Mouse (Mus musculus): ENCODE data around the gene Zbtb17. TPM values are rescaled to one million over a fixed set of nuclear protein-coding genes. Genes with fewer than 3 reads are reported as not detected.

The Zbtb17 gene
- polyA plus RNA-seq, 1 experiment from 2014 or later, result 58.6 TPM

DNA sequence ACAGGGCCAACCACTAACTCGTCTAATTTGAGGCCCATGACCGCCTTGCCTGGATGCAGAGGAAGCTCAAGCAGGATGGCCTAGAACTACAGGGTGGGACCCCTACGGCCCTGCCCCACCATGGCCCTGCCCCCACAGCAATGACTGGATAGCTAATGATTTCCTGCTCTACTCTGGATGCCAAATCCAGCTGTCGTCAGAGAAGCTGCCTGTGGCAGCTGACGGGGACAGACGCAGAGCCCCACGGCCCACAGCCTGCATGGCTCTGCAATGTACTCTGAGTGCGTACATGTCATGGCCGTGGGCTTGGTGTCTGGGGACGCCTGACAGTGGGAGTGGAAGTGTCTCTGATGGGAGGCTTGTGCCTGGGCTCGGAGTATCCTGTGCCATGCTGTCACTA lies 39.6 kb downstream of the Zbtb17 start:
- no peaks in the 10 kb centered on the region for H3K4me1 ChIP-seq
- H3K9me3 ChIP-seq, result no peaks in the 10 kb centered on the region
- H3K27ac ChIP-seq, result no peak overlapping the region
- no peaks in the 10 kb centered on the region for H3K27me3 ChIP-seq
- H3K4me3 ChIP-seq (replicated peaks), result no peak overlapping the region
- peaks cover 96% of the 10 kb centered on the region for H3K36me3 ChIP-seq (replicated peaks)
- no peak overlapping the region for H3K9ac ChIP-seq
- no peak overlapping the region for H3K4me2 ChIP-seq
- no peak for ATAC-seq (ENCODE audit: low FRiP score)
- WGBS, result 87% methylated on average over 11 of the region's 11 CpGs

- no peak for ATAC-seq (ENCODE audit: low FRiP score)
- WGBS, result 97% methylated on average over 11 of the region's 11 CpGs
Observed at GRCm38 (mm10) chr4:141487581-141487980, 43.1 kb downstream of the Zbtb17 start.

DNA sequence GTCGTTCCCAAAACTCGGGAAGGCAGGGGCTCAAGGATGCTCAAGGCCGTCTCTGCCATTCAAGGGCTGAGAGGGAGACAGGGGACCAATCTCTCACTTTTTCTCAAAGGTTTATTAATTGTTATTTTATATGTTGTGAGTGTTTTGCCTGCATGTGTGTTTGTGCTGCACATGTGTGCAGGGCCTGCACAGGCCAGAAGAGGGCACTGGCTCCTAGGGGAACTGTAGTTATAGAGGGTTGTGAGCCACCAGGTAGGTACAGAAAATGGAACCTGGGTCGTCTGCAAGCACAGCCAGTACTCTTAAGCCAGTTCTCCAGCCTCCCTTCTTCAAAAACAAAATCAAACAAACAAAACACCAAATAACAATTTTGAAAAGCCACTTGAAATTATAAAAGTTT lies 44.2 kb downstream of the Zbtb17 start:
- peaks cover 91% of the 10 kb centered on the region for H3K36me3 ChIP-seq (replicated peaks)
- no peaks in the 10 kb centered on the region for H3K4me1 ChIP-seq
- no peaks in the 10 kb centered on the region for H3K27me3 ChIP-seq
- no peak overlapping the region for H3K4me3 ChIP-seq (replicated peaks)
- H3K9me3 ChIP-seq, result no peaks in the 10 kb centered on the region
- no peak overlapping the region for H3K9ac ChIP-seq
- no peak overlapping the region for H3K4me2 ChIP-seq
- no peak for ATAC-seq (ENCODE audit: low FRiP score)
- no peak overlapping the region for H3K27ac ChIP-seq
- WGBS, result 89% methylated on average over 4 of the region's 4 CpGs

More at GRCm38 (mm10) chr4:141487581-141487980, 43.1 kb downstream of the Zbtb17 start:
- no peak overlapping the region for H3K9ac ChIP-seq
- no peak overlapping the region for H3K4me3 ChIP-seq (replicated peaks)
- H3K27ac ChIP-seq, result no peak overlapping the region
- peaks cover 98% of the 10 kb centered on the region for H3K36me3 ChIP-seq (replicated peaks)
- H3K9me3 ChIP-seq, result no peaks in the 10 kb centered on the region
- no peaks in the 10 kb centered on the region for H3K4me1 ChIP-seq
- no peak overlapping the region for H3K4me2 ChIP-seq
- no peaks in the 10 kb centered on the region for H3K27me3 ChIP-seq

- Histone ChIP-seq H3K9ac (no peak overlapping the region), H3K9me3 (no peaks in the 10 kb centered on the region), H3K4me2 (no peak overlapping the region), H3K27ac (no peak overlapping the region), H3K36me3 (replicated peaks) (peaks cover 9% of the 10 kb centered on the region), H3K4me3 (replicated peaks) (no peak overlapping the region), H3K27me3 (no peaks in the 10 kb centered on the region), H3K4me1 (peaks cover 18% of the 10 kb centered on the region)
- 72% methylated on average over 4 of the region's 4 CpGs for WGBS
- ATAC-seq (ENCODE audit: low FRiP score), result no peak
Observed at GRCm38 (mm10) chr4:141500637-141501036, 56.2 kb downstream of the Zbtb17 start.

- ATAC-seq (ENCODE audit: low FRiP score), result no peak
- peaks cover 18% of the 10 kb centered on the region for H3K4me1 ChIP-seq
- no peak overlapping the region for H3K27ac ChIP-seq
- H3K4me3 ChIP-seq (replicated peaks), result no peak overlapping the region
- H3K36me3 ChIP-seq (replicated peaks), result peaks cover 6% of the 10 kb centered on the region
- no peak overlapping the region for H3K9ac ChIP-seq
- H3K4me2 ChIP-seq, result no peak overlapping the region
- no peaks in the 10 kb centered on the region for H3K9me3 ChIP-seq
- WGBS, result 80% methylated on average over 5 of the region's 5 CpGs
- H3K27me3 ChIP-seq, result no peaks in the 10 kb centered on the region
Observed at GRCm38 (mm10) chr4:141501058-141501457, 56.6 kb downstream of the Zbtb17 start.

GRCm38 (mm10) chr4:141502723-141503122 lies 58.3 kb downstream of the Zbtb17 start:
- no peak overlapping the region for H3K27ac ChIP-seq
- H3K9me3 ChIP-seq, result no peaks in the 10 kb centered on the region
- H3K9ac ChIP-seq, result no peak overlapping the region
- 76% methylated on average over 5 of the region's 5 CpGs for WGBS
- no peak overlapping the region for H3K4me2 ChIP-seq
- H3K4me1 ChIP-seq, result peaks cover 32% of the 10 kb centered on the region
- H3K27me3 ChIP-seq, result no peaks in the 10 kb centered on the region
- no peak for ATAC-seq (ENCODE audit: low FRiP score)
- H3K36me3 ChIP-seq (replicated peaks), result no peaks in the 10 kb centered on the region
- no peak overlapping the region for H3K4me3 ChIP-seq (replicated peaks)

DNA sequence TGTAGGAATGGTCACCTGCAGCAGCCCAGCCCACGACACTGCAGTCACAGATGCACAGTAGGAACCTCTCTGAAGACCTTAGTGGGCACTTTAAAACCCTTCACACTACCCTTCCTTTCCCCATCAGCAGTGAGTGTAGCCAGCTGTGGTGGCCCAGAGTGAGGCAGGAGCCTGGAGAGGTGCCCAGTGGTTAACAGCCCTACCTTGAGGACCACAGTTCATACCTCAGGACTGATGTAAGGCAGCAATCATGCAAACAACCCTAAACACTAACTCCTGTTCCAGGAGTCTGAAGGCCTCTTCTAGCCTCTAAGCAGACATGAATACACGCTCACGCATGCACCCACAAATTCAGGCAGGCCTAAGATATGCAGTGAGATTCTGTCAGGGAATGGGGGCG lies 60.0 kb downstream of the Zbtb17 start:
- ATAC-seq (ENCODE audit: low FRiP score), result no peak
- no peaks in the 10 kb centered on the region for H3K36me3 ChIP-seq (replicated peaks)
- H3K9ac ChIP-seq, result no peak overlapping the region
- peaks cover 32% of the 10 kb centered on the region for H3K4me1 ChIP-seq
- H3K4me3 ChIP-seq (replicated peaks), result no peak overlapping the region
- H3K27me3 ChIP-seq, result no peaks in the 10 kb centered on the region
- 93% methylated on average over 4 of the region's 4 CpGs for WGBS
- H3K9me3 ChIP-seq, result no peaks in the 10 kb centered on the region
- H3K27ac ChIP-seq, result no peak overlapping the region
- no peak overlapping the region for H3K4me2 ChIP-seq

GRCm38 (mm10) chr4:141505810-141506209 lies 61.4 kb downstream of the Zbtb17 start:
- 94% methylated on average over 11 of the region's 11 CpGs for WGBS
- H3K9me3 ChIP-seq, result no peaks in the 10 kb centered on the region
- H3K4me3 ChIP-seq (replicated peaks), result no peak overlapping the region
- H3K4me2 ChIP-seq, result no peak overlapping the region
- no peak for ATAC-seq (ENCODE audit: low FRiP score)
- H3K27me3 ChIP-seq, result no peaks in the 10 kb centered on the region
- no peak overlapping the region for H3K9ac ChIP-seq
- H3K4me1 ChIP-seq, result peaks cover 28% of the 10 kb centered on the region
- H3K27ac ChIP-seq, result no peak overlapping the region; the same call in 1 of the 2 replicates
- no peaks in the 10 kb centered on the region for H3K36me3 ChIP-seq (replicated peaks)

- Histone ChIP-seq H3K36me3 (replicated peaks) (0 out of 2 replicates have a peak, but pooled peaks cover 4% of the 10 kb centered on the region), H3K9me3 (no peaks in the 10 kb centered on the region), H3K4me2 (0 out of 2 replicates have a peak overlapping the region, but pooled peaks have one; percentile 13), H3K4me3 (replicated peaks) (no peak overlapping the region), H3K9ac (no peak overlapping the region), H3K27ac (peak overlapping the region; percentile 84), H3K27me3 (no peaks in the 10 kb centered on the region), H3K4me1 (peaks cover 23% of the 10 kb centered on the region)
- ATAC-seq (ENCODE audit: low FRiP score), result peak; percentile 60; the same call in 1 of the 2 replicates
- 71% methylated on average over 10 of the region's 10 CpGs for whole genome bisulfite sequencing
Observed at GRCm38 (mm10) chr4:141506352-141506751, 61.9 kb downstream of the Zbtb17 start.

DNA sequence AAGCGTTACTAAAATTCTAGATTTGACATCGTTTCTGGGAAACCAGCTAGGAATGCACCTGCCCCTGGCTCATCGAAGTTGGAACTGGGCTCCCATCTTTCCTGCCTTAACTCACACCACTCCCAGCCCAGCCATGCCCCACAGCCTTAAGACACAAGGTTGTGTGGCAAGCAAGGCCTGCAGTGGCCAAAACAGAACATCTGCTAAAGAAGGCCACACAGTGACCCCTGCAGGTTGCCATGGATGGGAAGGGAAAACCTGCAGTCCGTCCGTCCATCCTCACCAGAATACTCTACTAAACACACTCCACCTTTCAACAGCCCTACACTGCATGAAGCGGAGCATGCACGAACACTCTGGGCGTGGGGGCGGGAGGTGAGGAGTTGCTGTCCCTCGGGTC lies 62.4 kb downstream of the Zbtb17 start:
- Histone ChIP-seq H3K4me3 (replicated peaks) (no peak overlapping the region), H3K27me3 (no peaks in the 10 kb centered on the region), H3K9ac (no peak overlapping the region; the same call in 1 of the 2 replicates), H3K36me3 (replicated peaks) (0 out of 2 replicates have a peak, but pooled peaks cover 4% of the 10 kb centered on the region), H3K4me2 (no peak overlapping the region), H3K27ac (peak overlapping the region; percentile 84), H3K9me3 (no peaks in the 10 kb centered on the region), H3K4me1 (peaks cover 20% of the 10 kb centered on the region)
- 87% methylated on average over 10 of the region's 10 CpGs for WGBS
- no peak for ATAC-seq (ENCODE audit: low FRiP score)

DNA sequence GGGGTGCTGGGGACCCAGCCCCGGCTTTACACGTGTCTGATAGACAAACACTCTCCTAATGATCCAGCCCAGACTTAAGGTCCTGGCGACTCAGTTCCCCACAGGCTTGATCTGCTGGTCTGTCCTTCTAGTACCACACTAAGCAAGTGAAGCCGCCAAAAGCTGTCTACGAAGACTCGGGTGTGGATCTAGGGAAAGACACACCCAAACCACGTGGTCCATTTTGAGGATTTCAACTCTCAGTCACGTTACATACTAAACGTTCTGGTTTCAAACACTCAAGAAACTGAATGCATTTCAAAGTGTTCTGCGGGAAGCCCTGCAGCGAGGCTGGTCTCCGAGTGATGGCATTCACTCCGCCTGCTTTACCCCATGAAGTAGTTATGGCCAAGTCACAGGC lies 66.0 kb downstream of the Zbtb17 start:
- Histone ChIP-seq H3K27ac (no peak overlapping the region), H3K27me3 (no peaks in the 10 kb centered on the region), H3K9me3 (no peaks in the 10 kb centered on the region), H3K4me2 (no peak overlapping the region), H3K9ac (no peak overlapping the region), H3K36me3 (replicated peaks) (peaks cover 7% of the 10 kb centered on the region; the same call in 1 of the 2 replicates), H3K4me3 (replicated peaks) (no peak overlapping the region), H3K4me1 (peaks cover 16% of the 10 kb centered on the region)
- WGBS, result 90% methylated on average over 13 of the region's 13 CpGs
- ATAC-seq (ENCODE audit: low FRiP score), result no peak

DNA sequence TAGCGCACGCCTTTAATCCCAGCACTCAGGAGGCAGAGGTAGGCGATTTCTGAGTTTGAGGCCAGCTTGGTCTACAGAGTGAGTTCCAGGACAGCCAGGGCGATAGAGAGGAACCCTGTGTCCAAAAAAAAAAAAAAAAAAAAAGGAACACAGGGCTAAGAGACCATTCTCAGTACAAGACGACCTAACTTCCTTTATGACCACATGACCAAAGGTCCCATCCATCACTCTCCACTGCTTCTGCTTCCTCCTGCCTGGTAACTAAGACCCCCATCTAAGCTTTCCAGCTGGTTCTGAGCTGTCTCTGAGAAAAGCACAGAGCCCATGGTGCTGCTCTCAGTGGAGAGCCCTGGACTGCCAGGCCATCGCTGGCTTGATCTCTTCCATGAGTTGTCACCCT lies 67.7 kb downstream of the Zbtb17 start:
- peaks cover 24% of the 10 kb centered on the region for H3K36me3 ChIP-seq (replicated peaks)

GRCm38 (mm10) chr4:141514179-141514641 lies 69.8 kb downstream of the Zbtb17 start:
- Histone ChIP-seq H3K27ac (no peak overlapping the region), H3K36me3 (replicated peaks) (peaks cover 42% of the 10 kb centered on the region), H3K9me3 (no peaks in the 10 kb centered on the region), H3K4me2 (no peak overlapping the region), H3K4me3 (replicated peaks) (no peak overlapping the region), H3K4me1 (peaks cover 2% of the 10 kb centered on the region; the same call in 1 of the 2 replicates), H3K27me3 (no peaks in the 10 kb centered on the region), H3K9ac (no peak overlapping the region)
- 79% methylated on average over 12 of the region's 12 CpGs for whole genome bisulfite sequencing
- no peak for ATAC-seq (ENCODE audit: low FRiP score)

More for the DNA sequence above, 67.7 kb downstream of the Zbtb17 start:
- no peak overlapping the region for H3K4me2 ChIP-seq
- WGBS, result 76% methylated on average over 6 of the region's 6 CpGs
- H3K4me1 ChIP-seq, result peaks cover 6% of the 10 kb centered on the region
- no peak overlapping the region for H3K9ac ChIP-seq
- no peak for ATAC-seq (ENCODE audit: low FRiP score)
- H3K27me3 ChIP-seq, result no peaks in the 10 kb centered on the region
- H3K4me3 ChIP-seq (replicated peaks), result no peak overlapping the region
- H3K9me3 ChIP-seq, result no peaks in the 10 kb centered on the region
- no peak overlapping the region for H3K27ac ChIP-seq
